Mouse (Mus musculus) spleen, adult 2 months (tissue): ENCODE data around the gene Mansc1.

Experiments used
- CTCF ChIP-seq: fragments of 200-500 bp; IDR thresholded peaks from 2 replicates; pipeline ENCODE4 v1.5.1; 2011; ENCODE audit warnings: mild to moderate bottlenecking, inconsistent platforms; ENCODE audit not compliant: insufficient read depth, insufficient read length, insufficient replicate concordance; ENCODE audit errors: extremely low read depth
- POLR2A ChIP-seq: fragments of 200-500 bp; IDR thresholded peaks from 2 replicates; pipeline ENCODE4 v1.6.1; 2011; ENCODE audit warnings: low read depth, low read length, inconsistent platforms

DNA sequence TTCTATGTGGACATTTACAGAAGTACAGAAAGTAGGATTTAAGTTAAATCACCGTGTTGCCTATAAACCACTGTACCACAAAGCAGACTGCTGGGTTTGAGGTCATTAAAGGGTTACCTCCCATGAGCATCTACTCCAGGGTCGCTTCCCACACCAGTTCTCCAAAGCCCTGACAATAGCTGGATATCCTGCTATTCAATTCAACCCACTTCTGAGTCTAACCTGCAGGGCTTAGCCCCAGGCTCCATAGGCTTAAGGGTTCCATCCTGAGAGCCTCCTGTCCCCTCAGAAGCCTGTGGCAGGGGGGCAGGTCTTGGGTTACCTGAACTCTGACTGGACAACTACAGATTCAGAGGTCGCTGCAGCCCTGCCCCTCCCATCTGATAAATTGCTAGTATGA, 12.2 kb downstream of the Mansc1 start:
- no peak for TF ChIP-seq POLR2A
- TF ChIP-seq CTCF = no peak
